Mouse (Mus musculus) skeletal muscle tissue, adult 2 months (tissue): Measurements from ENCODE around the gene Map3k20.
A peak's percentile ranks its signal among the peaks of the same experiment; 100 is the strongest.

Experiments used
- DNase-seq: peaks from one replicate; pipeline ENCODE4 v3.0.0-alpha.2; 2012; ENCODE audit warnings: low read depth, low spot score

Map3k20 gene

GRCm38 (mm10) chr2:72320661-72321060 lies 35.2 kb downstream of the Map3k20 start:
- no peak for DNase-seq

DNA sequence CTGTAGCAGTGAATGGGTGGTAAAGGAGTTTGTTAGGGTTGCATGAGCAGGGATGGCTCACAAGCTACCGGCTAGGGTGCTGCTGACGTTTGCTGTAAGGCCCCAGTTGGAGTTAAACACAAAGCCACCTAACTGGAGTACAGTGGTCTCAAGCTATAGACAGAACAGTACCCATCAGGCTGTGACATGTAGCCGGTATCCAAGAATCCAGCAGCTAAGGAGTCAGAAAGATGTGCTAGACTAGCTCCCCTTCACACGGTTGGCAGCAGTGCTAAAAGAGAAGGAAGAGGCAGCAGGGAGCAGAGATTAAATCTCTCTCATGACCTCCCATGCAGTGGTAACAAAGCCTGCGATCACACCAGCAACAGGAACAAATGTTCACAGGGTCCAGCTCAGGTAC lies 36.2 kb downstream of the Map3k20 start:
- DNase-seq, result no peak

DNA sequence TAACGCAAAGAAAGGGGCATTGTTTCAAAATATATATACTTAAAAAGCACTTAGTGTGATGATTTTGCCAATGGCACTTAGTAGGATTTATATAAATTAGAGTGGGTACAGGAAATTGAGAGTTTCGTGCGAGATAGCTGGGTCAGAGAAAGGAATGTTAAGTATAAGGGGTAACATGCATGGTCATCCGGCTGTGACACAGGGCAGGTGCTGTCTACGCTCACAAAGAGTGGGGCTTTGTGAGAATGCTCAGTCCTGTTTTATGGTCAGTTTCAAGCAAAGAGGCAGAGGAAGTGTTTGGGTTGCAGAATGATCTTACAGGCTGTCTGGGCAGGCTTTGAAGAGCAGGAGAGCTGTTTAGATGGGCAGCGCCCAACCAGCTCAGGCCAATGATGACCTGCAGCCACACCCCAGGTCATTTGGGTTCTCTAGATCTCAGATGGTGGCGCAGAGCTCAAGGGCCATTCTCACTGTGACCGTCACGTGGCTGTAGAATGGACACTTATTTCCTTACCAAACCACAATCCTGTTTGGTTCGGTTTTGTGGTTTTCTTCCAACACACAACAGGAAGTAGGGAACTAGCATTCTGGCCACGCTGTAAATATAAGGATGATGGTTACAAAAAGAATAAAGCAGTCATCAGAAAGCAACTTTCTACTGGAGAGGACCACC lies 37.4 kb downstream of the Map3k20 start:
- DNase-seq, result no peak

GRCm38 (mm10) chr2:72324436-72324835 lies 39.0 kb downstream of the Map3k20 start:
- DNase-seq, result no peak

GRCm38 (mm10) chr2:72326491-72326890 lies 41.1 kb downstream of the Map3k20 start:
- no peak for DNase-seq

- DNase-seq, result no peak
Observed at GRCm38 (mm10) chr2:72328435-72328834, 43.0 kb downstream of the Map3k20 start.

DNA sequence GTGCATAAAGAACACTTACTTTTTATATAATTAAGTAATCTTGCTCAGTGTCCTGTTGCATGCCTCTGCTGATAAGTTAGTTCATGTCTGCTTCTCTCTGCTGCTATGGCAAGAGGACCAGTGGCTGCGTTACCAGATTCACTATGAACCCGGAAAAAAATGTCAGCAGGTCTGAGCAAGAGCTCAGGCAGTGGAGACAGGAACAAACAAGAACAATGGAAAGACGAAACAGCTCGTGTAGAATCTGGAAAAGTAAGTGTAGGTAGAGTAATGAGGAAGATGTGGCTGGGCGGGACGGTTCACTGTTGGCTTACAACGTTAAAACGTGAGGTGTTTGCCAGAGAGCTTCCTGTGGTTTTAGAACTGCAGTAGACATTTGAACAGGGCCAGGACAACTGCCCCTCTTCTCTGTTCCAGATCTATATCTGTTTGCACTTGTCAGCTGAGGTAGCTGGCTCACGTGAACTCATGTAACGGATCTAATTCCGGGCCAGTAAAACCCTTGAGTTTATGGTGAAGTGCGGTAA lies 45.6 kb downstream of the Map3k20 start:
- no peak for DNase-seq

- no peak for DNase-seq
Observed at GRCm38 (mm10) chr2:72332067-72332466, 46.6 kb downstream of the Map3k20 start.

GRCm38 (mm10) chr2:72333210-72333609 lies 47.8 kb downstream of the Map3k20 start:
- no peak for DNase-seq

DNA sequence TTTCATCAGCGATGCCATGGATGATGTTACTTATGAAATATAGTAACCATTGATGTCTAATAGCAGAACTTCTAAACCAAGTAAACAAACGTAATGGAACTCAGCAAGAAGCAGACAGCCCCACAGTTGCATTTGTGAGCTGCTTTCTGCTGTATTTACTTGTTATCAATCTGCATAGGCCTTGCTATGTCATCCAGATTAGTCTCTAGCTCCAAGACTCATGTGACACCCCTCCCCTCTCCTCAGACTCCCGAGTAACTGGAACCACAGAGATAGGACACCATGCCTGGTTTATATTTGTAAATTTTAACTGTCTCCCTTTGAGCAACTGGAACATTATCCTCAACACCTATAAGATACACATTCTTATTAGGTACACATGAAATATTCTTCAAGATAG lies 51.4 kb downstream of the Map3k20 start:
- DNase-seq, result no peak

- no peak for DNase-seq
Observed at GRCm38 (mm10) chr2:72345281-72345680, 59.8 kb downstream of the Map3k20 start.

GRCm38 (mm10) chr2:72351329-72351728 lies 65.9 kb downstream of the Map3k20 start:
- no peak for DNase-seq

DNA sequence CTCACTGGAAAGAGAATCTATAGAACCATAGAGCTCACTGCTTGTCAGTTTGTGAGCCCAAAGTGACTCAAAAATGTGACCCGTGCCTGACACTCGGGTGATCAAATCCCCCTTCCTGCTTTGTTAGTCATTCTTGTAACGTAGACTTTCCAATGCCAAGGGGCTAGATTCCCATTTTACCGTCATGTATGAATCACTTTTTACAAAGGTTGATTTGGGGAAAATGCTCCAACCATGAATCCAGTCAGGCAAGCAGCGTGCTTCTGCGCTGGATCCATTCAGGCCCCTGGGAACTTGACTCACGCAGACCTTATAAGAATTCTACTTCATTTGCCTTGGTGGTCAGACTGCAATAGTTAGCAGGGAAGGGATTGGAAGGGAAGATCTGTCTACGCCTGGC lies 66.3 kb downstream of the Map3k20 start:
- no peak for DNase-seq

GRCm38 (mm10) chr2:72352756-72353155 lies 67.3 kb downstream of the Map3k20 start:
- DNase-seq, result no peak

GRCm38 (mm10) chr2:72356471-72356870 lies 71.0 kb downstream of the Map3k20 start:
- no peak for DNase-seq

GRCm38 (mm10) chr2:72361572-72361971 lies 76.1 kb downstream of the Map3k20 start:
- peak; percentile 68 for DNase-seq

DNA sequence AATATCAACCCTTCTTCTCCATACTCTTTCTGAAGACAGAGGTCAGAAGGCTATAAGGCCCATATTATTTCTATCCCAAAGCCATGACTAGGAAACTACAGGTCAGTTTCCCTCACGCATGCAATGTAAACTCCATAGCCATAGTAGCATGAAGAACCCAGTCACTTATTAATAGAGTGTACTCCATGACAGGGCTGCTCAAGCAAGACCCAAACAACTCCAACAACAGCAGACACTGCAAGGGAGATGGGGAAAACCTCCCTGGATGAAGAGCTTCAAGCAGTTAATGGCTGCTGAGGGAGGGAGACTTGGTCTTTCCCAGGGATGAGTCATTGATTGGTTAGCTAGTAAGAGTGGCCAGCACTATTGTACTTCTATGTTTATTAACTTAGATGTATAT lies 78.0 kb downstream of the Map3k20 start:
- no peak for DNase-seq

DNA sequence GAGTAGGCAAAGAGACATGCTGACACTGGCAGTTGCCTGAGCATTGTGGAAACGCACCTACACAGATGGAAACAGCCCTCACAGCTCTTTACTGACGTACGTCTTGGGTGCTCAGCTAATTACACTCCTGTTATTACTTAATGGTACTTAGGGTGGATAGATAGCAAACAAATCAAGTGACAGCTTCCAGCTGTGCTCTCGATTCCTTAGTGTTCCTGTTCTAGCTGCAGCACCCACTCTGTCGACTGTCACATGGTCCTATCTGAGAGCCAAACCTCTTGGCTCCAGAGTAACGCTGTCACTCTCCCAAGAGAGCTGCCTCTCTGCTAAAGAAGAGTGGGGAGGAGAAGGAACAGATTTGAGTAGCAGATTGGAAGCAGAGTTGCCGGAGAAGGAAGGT lies 80.5 kb downstream of the Map3k20 start:
- DNase-seq, result peak; percentile 65

GRCm38 (mm10) chr2:72366503-72366902 lies 81.1 kb downstream of the Map3k20 start:
- DNase-seq, result peak; percentile 34

- DNase-seq, result no peak
Observed at GRCm38 (mm10) chr2:72367850-72368249, 82.4 kb downstream of the Map3k20 start.

DNA sequence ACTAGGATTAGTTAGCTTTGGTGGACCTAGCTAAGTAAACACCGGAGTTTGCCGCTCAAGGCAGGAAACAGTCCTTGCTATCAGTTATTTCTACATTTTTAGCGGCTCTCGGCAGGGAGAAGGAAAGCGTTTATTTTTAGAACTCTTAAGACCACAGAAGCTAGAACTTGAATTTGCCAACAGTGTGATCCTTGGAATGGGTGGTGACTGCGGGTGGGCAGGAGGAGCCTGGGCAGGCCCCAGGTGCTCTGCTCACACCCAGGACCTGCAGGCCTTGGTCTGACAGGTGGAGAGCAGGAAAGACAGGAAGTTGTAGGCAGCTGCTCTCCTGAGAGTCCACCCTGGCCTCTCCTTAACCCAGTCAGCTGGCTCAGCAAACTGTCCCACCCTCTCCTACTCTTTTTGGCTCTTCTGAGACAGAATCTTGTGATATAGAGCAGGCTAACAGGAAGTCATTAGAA lies 83.7 kb downstream of the Map3k20 start:
- no peak for DNase-seq

DNA sequence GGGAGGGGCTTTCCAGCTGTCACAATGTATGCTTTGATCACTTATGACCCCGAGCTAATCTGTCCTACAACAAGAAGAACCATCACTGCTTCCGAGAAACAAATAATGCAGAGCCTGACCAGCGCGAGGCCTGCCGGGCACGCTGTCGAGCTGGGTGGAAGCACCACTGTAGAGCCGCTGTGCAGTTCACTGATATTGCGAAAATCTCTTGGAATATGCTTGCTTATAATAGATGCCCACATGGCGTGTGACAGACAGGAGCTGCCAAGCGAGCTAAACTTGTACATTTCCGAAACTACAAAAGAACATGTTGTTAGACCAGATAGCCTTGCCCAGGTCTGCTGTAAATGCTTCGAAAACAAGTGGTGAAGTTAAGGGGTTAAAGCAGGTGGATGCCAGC lies 86.7 kb downstream of the Map3k20 start:
- DNase-seq, result no peak

- no peak for DNase-seq
Observed at GRCm38 (mm10) chr2:72374076-72374475, 88.6 kb downstream of the Map3k20 start.

DNA sequence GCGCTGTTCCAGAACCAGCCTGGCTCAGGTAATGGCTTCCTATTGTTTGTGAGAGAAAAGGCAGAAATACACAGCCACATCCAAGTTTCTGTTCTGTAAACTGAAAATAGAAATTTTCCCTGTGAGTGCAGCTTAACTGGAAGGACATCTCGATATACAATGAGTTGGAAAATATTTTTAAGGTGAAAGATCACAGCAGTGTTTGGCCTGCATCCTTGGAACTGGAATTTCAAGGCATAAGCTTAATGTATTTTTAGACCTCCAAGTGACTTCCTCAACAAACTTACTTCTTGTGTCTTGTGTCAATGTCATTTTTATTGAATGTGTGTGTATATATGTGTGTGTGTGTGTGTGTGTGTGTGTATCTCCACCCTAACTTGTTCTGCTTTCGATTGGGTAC lies 90.4 kb downstream of the Map3k20 start:
- no peak for DNase-seq
